Mouse (Mus musculus) cerebellum, adult 2 months (tissue): ENCODE measurements around the gene Kazn.

ENCODE experiments used
- CTCF ChIP-seq: fragments of 200-500 bp; IDR thresholded peaks from 2 replicates; pipeline ENCODE4 v1.5.1; 2011; ENCODE audit warnings: low read depth, mild to moderate bottlenecking, control low read depth, low read length, moderate library complexity, borderline replicate concordance; ENCODE audit not compliant: insufficient read depth
- POLR2A ChIP-seq: fragments of 200-500 bp; IDR thresholded peaks from 2 replicates; pipeline ENCODE4 v1.6.1; 2011; ENCODE audit warnings: low read length, control low read depth, borderline replicate concordance; ENCODE audit not compliant: insufficient read depth

DNA sequence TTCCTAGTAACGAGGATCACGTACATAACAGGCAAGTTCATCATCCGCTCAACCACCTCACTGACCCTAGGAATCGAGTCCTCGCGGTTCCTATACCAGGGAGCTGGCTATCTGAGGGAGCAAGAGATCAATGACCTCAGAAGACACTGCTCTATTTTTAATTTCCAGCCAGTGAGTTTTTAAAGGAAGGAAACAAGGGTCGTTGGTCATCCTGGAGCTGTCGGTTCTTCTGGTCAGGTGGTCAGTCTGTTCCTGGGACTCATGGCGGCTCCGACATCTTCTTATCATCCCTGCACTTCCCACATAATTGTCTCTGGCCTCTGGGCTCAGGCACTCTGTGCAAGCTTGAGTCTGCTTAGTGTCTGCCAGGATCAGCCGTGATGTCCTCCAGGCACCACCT, 144.8 kb downstream of the Kazn start:
- TF ChIP-seq POLR2A (no peak), CTCF (no peak)
